Comparison of ENCODE assay signal across 12 mouse cellular contexts in the genomic region with DNA sequence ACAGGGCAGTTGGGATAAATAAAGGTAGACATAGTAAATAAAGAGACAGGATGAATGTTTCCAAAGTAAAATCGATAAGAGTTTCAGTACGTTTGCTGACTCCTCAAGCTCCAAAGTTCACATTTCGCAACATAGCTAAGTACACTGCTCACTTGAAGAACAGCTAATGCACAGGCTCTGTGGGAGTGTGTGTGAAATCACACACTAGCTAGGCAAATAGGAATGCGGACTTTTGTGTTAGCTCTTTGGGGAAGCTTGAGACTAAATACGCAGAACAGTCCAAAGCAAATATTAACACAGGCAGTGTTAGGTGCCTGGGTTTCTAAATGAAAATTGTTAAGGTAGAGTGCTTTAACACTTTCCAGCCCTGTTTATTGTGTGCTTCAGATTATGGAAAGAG.
DNase-seq lines count a peak whose midpoint lies in the region; ATAC-seq and TF ChIP-seq lines count a peak whose summit lies in the region.
"Had no signal": no experiment of that assay in that cellular context is flagged by ENCODE, and none has a peak within 500 bp of the region (broad histone marks: within the 10 kb centered on the region; RNA-seq: fewer than 3 reads in every experiment).

No protein-coding gene starts in this region.

- no peak overlapping the region for H3K4me3 ChIP-seq in neural tube, embryonic 13.5 days
- H3K4me3 ChIP-seq in liver, adult 2 months (ENCODE audit: insufficient read depth, low read depth, low read length) = no peak overlapping the region
- no peak overlapping the region for H3K4me3 ChIP-seq in lung, postnatal 0 days (ENCODE audit: low read depth, low read length)
- H3K4me3 ChIP-seq in forebrain, embryonic 13.5 days = no peak overlapping the region
- H3K4me3 ChIP-seq: embryonic facial prominence, embryonic 13.5 days; neural tube, embryonic 15.5 days had no signal

- no peak overlapping the region for H3K9ac ChIP-seq in neural tube, embryonic 13.5 days
- no peak overlapping the region for H3K9ac ChIP-seq in liver, adult 2 months (ENCODE audit: low read depth, low read length)
- no peak overlapping the region for H3K9ac ChIP-seq in lung, postnatal 0 days (replicated peaks; ENCODE audit: low read depth)
- H3K9ac ChIP-seq in forebrain, embryonic 13.5 days = no peak overlapping the region
- H3K9ac ChIP-seq: embryonic facial prominence, embryonic 13.5 days; neural tube, embryonic 15.5 days had no signal

- H3K36me3 ChIP-seq in neural tube, embryonic 13.5 days = no peaks in the 10 kb centered on the region
- H3K36me3 ChIP-seq in liver, adult 2 months (ENCODE audit: control insufficient read depth, insufficient read depth, low read length) = no peaks in the 10 kb centered on the region
- H3K36me3 ChIP-seq in lung, postnatal 0 days (ENCODE audit: insufficient read depth, low read length) = no peaks in the 10 kb centered on the region
- H3K36me3 ChIP-seq in forebrain, embryonic 13.5 days (ENCODE audit: poor library complexity, severe bottlenecking) = no peaks in the 10 kb centered on the region
- H3K36me3 ChIP-seq: embryonic facial prominence, embryonic 13.5 days; neural tube, embryonic 15.5 days had no signal

- H3K4me2 ChIP-seq in neural tube, embryonic 13.5 days = no peak overlapping the region
- H3K4me2 ChIP-seq in lung, postnatal 0 days (replicated peaks; ENCODE audit: low read depth, low read length) = no peak overlapping the region
- no peak overlapping the region for H3K4me2 ChIP-seq in forebrain, embryonic 13.5 days
- H3K4me2 ChIP-seq: embryonic facial prominence, embryonic 13.5 days; neural tube, embryonic 15.5 days had no signal

- WGBS in neural tube, embryonic 13.5 days = 74% methylated on average over 5 of the region's 5 CpGs
- 22% methylated on average over 5 of the region's 5 CpGs for WGBS in liver, adult 2 months
- WGBS in lung, postnatal 0 days = 44% methylated on average over 5 of the region's 5 CpGs
- 79% methylated on average over 5 of the region's 5 CpGs for WGBS in forebrain, embryonic 13.5 days

- no peak for TF ChIP-seq POLR2A in liver, adult 2 months (IDR thresholded peaks at IDR 0.05; ENCODE audit: extremely low read depth, insufficient read depth, low read length)

- TF ChIP-seq EP300 in lung, postnatal 0 days (IDR thresholded peaks at IDR 0.05) = peak; percentile 97

- H3K4me1 ChIP-seq in neural tube, embryonic 13.5 days (replicated peaks) = 0 out of 2 replicates have a peak, but pooled peaks cover 3% of the 10 kb centered on the region
- H3K4me1 ChIP-seq in liver, adult 2 months (ENCODE audit: control insufficient read depth, insufficient read depth, low read length) = peaks cover 22% of the 10 kb centered on the region
- peaks cover 10% of the 10 kb centered on the region; the same call in 1 of the 2 replicates for H3K4me1 ChIP-seq in lung, postnatal 0 days (ENCODE audit: insufficient read depth, low read depth, low read length)
- H3K4me1 ChIP-seq in forebrain, embryonic 13.5 days = no peaks in the 10 kb centered on the region
- H3K4me1 ChIP-seq: embryonic facial prominence, embryonic 13.5 days; neural tube, embryonic 15.5 days had no signal

- H3K9me3 ChIP-seq in neural tube, embryonic 13.5 days = no peaks in the 10 kb centered on the region
- H3K9me3 ChIP-seq in lung, postnatal 0 days (ENCODE audit: low read length) = no peaks in the 10 kb centered on the region
- H3K9me3 ChIP-seq in forebrain, embryonic 13.5 days (replicated peaks) = no peaks in the 10 kb centered on the region
- H3K9me3 ChIP-seq: embryonic facial prominence, embryonic 13.5 days; neural tube, embryonic 15.5 days had no signal

- no peaks in the 10 kb centered on the region for H3K27me3 ChIP-seq in neural tube, embryonic 13.5 days
- H3K27me3 ChIP-seq in liver, adult 2 months (ENCODE audit: control insufficient read depth, insufficient read depth, low read length) = no peaks in the 10 kb centered on the region
- H3K27me3 ChIP-seq in lung, postnatal 0 days (replicated peaks; ENCODE audit: insufficient read depth, low read length) = no peaks in the 10 kb centered on the region
- no peaks in the 10 kb centered on the region for H3K27me3 ChIP-seq in forebrain, embryonic 13.5 days
- H3K27me3 ChIP-seq: embryonic facial prominence, embryonic 13.5 days; neural tube, embryonic 15.5 days had no signal

- 0 out of 2 replicates have a peak overlapping the region, but pooled peaks have one; percentile 9 for H3K27ac ChIP-seq in neural tube, embryonic 13.5 days (replicated peaks)
- H3K27ac ChIP-seq in liver, adult 2 months (replicated peaks; ENCODE audit: insufficient read depth, low read depth, low read length) = no peak overlapping the region
- peak overlapping the region; percentile 78 for H3K27ac ChIP-seq in lung, postnatal 0 days (ENCODE audit: low read length)
- H3K27ac ChIP-seq in forebrain, embryonic 13.5 days = no peak overlapping the region
- H3K27ac ChIP-seq: embryonic facial prominence, embryonic 13.5 days; neural tube, embryonic 15.5 days had no signal

- DNase-seq in neural tube, embryonic 10.5 days (ENCODE audit: extremely low spot score, low spot score) = no peak
- DNase-seq in liver, adult 2 months (ENCODE audit: extremely low read depth, low read depth, low spot score) = peak; percentile 100
- peak; percentile 95 for DNase-seq in lung, postnatal 0 days (ENCODE audit: low spot score)
- no peak for DNase-seq in cerebellum, postnatal 25 days
- no peak for DNase-seq in kidney, postnatal 10 days
- DNase-seq: cerebellum, adult 2 months; heart, postnatal 14 days had no signal

- H3K79me2 ChIP-seq in liver, adult 2 months (ENCODE audit: control insufficient read depth, insufficient read depth, low read length) = peaks cover 2% of the 10 kb centered on the region; the same call in 1 of the 2 replicates

- no peak for ATAC-seq in neural tube, embryonic 13.5 days (ENCODE audit: low read depth)
- peak; percentile 96 for ATAC-seq in lung, postnatal 0 days
- ATAC-seq in forebrain, embryonic 13.5 days = no peak
- ATAC-seq: CD4-positive, CD25-positive, alpha-beta regulatory T cell, adult 4 months had no signal

- TF ChIP-seq CTCF in liver, adult 2 months (IDR thresholded peaks at IDR 0.05; ENCODE audit: low read depth, low read length) = no peak
- no peak for TF ChIP-seq CTCF in lung, postnatal 0 days (IDR thresholded peaks at IDR 0.05)

Comparison
In these comparisons a context has a peak if more than half of its experiments do, and no peak if none do; other contexts are left out.
1. H3K27ac ChIP-seq: peak in neural tube, embryonic 13.5 days (single experiment) and lung, postnatal 0 days (single experiment); none in liver, adult 2 months (single experiment) and forebrain, embryonic 13.5 days (single experiment).
2. DNase-seq: peak in liver, adult 2 months (single experiment) and lung, postnatal 0 days (single experiment); none in neural tube, embryonic 10.5 days (single experiment), cerebellum, postnatal 25 days (0 of 2) and kidney, postnatal 10 days (single experiment).